Mouse (Mus musculus) thymus, postnatal 36 days (tissue): ENCODE data around the gene Ctnnd1.
"Not testable (repeated sequence)": the region's sequence is repeated elsewhere in the genome, so short reads cannot be mapped to it uniquely, and the experiment has no call there.

Experiments
- DNase-seq, 2 experiments: peaks; one replicate each; pipeline ENCODE4 v3.0.0; 2022; ENCODE audit warnings: mixed read lengths in 2 of 2

Gene Ctnnd1

DNA sequence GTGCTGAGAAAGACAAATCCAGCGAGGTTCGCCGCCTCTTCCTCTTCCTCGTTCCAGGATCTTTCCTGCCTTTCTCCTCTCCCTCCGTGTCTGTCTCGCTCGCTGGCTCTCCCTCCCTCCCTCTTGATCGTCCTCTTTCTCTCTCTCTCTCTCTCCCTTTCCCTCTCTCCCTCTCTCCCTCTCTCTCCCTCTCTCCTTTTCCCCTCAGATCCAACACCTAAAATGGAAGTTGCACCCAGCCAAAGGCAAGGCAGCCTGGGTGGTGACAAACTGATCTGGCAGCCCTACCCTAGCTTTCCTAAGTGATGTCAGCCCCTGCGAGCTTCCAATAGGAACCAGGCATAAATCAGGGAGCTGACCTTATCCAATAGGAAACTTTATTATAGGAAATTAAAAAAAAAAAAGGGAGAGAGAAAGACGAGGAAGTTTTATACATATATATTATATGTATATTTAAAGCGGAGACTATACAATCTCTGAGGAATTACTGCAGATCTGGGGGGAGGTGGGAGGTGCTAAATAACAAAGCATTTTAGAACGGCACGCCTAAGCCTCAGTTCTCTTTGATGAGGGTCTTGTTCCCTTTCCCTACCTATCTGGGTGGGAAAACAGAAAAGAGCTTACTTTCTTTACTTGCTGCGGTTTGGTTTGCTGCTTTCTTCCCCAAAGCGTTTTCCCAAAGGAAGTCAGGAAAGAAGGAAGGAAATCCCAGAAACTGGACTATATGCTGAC lies at the start of gene Ctnnd1:
TSS of gene Ctnnd1 (minus strand) at position 302 of the 732 bp plus-strand sequence.
- no peak for DNase-seq

DNA sequence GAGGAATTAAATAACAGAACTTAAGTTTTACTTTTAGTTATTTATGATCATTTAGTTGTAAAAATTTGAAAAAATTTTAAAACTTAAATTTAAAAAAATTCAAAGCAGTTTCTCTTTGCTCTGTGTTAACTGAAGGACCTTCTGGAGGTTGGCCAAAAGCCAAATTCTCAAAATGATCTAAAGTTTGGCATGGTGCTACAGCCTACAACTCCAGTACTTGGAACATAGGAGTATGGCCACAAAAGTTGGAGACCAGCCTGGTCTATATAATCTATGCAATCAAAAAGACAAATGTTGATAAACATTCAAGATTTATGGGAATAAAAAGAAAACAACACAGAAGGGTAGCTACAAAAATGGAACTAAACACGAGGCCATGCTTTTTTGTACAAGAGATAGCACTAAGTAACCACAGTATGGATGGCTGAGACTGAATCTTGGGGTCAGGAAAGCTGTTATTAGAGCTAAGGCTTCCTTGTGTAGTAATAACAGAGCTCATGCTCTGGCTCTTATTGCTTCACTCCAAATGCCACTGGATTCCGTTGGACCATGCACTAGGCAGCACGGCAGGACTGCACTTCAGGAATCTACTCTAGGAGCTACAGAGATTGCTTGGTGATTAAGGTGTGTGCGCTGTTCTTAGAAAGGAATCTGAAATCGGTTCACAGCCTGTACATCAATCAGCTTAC lies 44.6 kb upstream of the Ctnnd1 start:
- no peak for DNase-seq

DNA sequence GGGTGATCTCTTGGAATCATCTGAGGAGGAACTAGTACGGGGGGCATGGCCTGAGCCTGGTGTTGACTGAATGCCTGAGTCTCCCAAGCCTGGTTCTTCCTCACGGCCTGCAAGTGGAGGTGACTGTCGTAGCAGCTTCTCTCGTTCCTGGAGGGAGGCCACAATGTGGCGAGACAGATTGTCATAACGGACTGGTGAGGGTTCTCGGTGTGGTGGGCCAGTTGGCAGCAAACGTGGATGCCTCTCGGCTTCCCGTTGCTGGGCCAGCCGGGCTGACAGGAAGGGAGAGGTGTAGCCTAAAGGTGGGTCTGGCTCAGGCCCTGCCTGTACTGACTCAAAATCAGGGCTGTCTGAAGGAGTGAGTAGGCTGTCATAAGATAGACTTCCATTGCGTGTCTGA lies 39.5 kb upstream of the Ctnnd1 start:
- no peak for DNase-seq

DNA sequence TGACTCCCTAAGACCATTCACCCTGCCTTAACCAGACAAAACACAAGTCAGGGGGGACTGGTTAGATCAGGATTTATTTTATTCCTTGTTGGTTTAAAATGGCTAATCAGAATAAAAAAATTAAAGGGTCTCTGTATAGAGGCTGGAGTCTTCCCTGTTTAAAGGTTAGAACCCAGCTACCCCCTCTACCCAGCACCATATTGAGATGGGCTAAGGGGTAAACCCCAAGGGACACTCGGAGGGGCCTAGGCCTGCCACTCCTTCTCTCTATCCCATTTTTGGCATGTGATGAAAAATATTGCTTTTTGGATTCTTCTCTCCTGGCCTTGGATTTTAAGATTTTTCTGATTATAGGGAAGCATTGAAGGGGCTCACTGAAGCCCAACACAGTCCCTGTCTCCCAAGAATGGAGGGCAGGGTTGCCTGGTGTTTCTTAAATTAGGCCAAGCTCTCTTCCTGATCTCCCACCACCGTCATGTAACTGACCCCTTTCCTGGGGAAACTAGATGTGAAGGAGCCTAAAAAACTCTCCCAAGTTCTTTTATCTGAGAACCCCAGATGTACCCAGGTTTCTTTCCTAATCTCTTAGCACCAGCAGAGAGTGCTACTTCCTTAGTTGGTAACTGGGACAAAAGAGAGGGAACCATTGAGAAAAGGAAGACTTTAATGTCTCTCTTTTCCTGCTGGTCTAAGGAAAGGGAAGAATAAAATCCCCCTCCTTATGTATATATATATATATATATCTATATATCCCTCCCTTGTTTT lies 37.7 kb upstream of the Ctnnd1 start:
- DNase-seq, result no peak

DNA sequence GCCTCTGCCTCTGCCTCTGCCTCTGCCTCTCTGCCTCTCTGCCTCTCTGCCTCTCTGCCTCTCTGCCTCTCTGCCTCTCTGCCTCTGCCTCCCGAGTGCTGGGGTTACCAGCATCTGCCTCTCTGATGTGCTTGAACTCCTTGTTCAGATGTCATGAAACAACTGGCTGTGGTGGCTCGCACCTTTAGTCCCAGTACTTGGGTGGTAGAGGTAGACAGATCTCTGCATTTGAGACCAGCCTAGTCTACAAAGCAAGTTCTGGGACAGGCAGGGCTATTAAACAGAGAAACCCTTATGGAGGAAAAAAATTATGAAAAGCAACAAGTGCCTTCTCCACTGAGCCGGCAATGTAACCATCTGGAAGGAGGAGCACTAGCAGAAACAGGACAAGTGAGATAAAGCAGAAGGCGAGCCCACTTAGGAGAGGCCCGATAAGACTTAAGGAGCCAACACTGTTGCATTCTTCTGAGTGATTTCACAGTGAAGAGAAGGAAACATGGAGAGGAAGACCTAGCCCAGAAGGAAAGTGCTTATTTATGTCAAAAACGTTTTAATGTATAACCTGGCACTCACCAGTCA lies 32.1 kb upstream of the Ctnnd1 start:
- no peak for DNase-seq

DNA sequence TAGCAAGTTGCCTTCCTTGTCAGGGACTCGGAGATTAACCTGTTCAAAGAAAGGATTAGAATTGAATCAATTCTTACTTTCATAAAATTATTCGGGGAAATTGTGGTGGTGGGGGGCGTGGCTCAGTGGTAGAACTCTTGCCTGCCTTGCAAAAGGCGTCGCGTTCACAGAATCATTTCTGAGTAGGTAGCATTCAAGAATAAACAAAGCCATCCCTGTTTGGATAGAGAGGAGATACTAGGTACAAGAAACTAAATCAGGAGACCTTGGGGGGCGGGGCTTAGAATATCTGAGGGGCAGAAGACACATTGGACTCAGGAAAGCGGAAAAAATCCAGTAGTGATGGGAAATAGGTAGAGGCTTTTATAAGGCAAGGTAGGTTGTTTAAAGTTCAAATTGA lies 28.5 kb upstream of the Ctnnd1 start, which contains the start of gene Tmx2:
TSS of gene Tmx2 (minus strand) at position 125 of the 400 bp plus-strand sequence.
- DNase-seq, result no peak

DNA sequence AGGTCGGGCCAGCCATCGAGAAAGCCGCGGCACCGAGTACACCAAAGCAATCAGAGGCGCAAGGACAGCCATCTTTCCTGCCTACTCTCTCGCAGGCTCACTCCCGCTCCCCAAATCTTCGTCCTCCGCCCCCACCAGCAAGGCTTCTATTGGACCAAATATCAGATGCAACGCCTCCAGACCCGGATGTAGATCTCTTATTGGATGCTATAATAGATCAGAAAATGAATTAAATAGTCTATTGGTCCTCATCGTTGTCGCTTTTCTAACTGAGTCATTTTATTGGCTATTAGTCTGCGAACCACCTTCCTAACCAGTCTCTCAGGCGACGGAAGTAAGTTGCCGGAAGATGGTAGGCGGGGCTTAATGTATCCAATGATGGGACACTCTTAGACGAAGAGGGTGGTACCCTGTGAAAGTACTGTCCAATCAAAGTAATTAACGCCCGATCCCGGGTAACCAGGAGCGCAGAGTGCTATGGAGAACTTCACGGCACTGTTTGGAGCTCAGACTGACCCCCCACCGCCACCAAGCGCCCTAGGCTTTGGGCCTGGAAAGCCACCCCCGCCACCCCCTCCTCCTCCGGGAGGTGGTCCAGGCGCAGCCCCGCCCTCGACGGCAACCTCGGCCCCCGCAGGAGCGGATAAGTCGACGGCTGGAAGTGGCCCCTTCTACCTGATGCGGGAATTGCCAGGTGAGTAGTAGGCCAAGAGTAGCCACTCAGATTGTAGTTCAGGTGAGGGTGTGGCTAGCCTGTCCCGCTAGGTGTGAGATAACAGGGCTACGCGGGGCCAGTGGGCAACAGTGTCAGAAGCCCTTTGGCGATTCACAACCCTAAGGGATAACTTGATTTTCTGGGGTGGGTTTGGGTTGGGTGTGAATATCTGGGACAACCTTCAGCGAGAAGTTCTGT lies 27.7 kb upstream of the Ctnnd1 start, which contains the start of the genes Gm28635 and Med19:
TSS of gene Gm28635 (minus strand) at position 74 of the 913 bp plus-strand sequence.
TSS of gene Med19 (plus strand) at position 435 of the 913 bp plus-strand sequence.
- peak; percentile 84 to 88 for DNase-seq

DNA sequence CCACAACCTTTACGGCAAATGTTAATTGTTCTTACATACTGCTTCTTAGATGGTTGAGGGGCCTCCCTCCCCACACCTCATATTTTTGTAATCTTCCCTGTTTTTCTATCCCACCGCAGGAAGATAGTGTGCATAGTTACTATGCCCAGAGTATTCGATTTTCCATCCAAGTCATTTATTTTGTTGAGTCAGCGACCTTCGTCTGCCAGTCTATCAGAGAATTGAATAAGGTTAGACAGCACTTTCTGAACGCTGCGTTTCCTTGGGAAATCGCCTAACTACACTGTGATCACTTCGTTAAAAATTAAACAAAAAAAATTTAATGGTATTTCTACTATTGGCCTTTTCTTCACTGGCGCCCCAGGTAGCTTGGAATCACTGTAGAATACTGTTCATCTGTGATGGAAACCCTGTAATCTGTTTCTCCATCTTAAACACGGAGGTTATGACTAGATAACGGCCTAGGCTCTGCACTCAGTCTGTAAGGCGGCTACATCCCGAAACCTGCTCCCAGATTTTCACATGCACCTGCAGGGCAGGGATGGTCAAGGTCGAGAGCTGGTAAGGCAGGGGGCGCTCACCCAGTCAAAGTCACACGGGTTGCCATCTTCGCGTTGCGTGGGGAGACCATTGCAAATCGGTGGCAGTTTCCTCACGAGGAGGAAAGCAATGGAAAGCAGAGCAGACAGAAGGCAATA lies 26.9 kb upstream of the Ctnnd1 start:
- DNase-seq, result no peak

DNA sequence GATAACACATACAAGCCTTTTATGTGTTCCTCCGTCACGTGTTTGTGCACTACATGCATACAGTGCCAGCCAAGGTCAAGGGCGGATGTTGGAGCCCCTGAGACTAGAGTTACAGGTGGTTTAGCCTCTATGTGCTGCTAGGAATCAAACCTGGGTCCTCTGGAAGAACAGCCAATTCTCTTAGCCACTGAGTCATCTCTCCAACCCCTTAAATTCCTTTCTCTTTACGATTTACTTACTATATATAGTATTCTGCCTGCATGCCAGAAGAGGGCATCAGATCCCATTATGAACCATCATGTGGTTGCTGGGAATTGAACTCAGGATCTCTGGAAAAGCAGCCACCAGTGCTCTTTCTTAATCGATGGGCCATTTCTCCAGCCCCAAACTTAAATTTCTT lies 21.0 kb upstream of the Ctnnd1 start:
- not testable (repeated sequence) for DNase-seq

DNA sequence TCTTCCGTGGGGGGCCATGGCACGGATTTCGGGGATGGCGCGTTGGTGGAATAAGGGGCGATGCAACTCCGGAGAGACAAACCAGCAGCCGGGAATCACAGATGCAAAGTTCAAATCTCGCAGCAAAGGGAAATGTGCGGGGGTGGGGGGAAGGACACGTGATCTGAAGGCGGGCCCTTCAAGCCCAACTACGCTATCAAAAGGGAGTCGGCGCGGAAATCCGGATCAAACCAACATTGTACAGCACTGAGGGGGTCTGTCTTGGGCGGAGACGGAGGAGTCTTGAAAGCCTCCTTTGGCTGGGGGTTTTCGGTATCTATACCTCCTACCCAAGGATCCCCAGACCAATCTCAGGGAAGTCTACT lies 20.0 kb upstream of the Ctnnd1 start, which contains the start of gene Selenoh:
TSS of gene Selenoh (minus strand) at position 202 of the 365 bp plus-strand sequence.
- peak; percentile 84 to 89 for DNase-seq

DNA sequence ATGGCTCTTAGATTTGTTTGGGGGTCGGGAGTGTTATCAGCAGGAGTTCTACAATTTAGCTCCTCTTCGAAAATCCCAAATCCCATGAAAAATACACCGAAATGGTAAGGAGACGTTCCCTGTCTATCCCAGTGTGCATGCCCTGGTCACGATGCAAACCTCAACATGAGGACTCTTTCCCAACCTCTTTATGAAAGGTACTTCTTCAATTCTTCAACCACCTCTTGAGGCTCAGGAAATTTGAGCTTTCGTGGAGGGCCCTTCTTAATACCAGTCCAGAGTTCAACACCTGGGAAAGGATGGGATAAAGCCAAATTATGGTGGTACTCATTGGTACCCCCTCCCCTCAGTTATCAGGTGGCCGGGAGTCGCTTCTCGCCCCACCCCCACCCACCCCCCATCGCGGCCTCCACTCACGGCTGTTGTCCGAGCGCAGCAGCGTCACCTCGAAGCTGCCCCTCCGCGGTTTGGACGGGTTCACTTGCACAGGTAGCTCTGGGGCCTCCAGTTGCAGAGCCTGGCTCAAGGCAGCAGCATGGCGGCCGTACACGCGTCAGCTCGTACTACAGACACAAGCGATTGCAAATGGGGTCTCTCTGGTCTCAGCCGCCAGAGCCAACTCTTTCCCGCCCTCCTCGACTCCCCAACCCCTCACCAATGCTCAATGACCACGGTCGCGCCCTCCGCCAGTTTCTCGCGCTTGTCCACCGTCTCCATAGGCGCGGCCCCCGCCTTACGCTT lies 19.4 kb upstream of the Ctnnd1 start:
- no peak for DNase-seq

DNA sequence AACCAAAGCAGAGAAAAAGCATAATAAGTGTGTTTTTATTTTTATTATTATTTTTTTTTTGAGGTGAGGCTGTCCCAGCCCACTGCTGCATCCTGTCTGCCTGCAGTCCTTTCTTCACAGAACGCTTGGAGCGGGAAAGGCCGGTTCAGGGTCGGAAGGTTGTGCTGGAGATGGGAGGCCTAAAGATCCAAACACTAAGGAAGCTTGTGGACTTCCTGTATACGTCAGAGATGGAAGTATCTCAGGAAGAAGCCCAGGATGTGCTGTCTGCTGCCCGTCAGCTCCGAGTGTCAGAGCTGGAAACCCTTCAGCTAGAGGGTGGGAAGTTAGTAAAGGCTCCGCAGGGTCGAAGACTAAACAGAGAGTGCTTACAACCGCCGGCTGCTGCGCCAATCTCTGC lies 15.5 kb upstream of the Ctnnd1 start:
- DNase-seq, result no peak

DNA sequence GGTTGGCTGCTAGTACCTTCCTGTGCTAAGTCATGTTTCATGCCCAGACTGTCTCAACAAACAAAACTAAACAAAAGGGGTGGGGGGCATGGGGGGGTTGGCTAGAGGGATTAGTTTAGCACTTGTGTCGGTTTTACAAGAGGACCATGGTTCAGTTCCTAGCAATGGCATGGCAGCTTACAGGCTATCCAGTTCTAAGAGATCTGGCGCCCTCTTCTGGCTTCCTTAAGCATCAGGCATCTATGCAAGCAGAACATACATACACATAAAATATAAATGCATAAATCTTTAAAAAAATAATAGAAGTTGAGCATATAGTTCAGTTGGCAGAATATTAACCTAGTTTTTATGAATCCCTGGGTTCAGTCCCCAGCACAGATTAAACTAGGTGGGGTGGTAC lies 12.3 kb upstream of the Ctnnd1 start:
- DNase-seq, result peak; percentile 38 to 40

DNA sequence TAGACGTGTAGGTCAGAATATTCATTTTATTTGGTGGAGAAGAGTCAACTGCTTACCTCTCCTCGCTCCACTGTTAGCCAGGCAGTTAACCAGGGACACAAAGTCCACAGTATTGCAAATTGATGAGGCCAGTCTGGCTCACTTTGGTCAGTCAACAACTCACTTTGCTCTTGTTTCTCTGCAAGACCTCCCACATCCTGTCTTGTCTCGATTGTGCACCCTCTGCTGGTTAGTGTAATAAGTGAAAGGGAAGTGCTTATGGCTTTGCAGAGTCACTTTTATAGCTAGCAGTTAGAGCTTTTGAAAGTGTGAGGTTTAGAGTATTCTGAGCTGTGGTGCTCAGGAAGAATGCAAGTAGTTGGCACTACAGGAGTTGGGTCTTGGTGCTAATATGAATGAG lies 9.7 kb upstream of the Ctnnd1 start:
- DNase-seq, result peak in 1 of 2 experiments; percentile 25

DNA sequence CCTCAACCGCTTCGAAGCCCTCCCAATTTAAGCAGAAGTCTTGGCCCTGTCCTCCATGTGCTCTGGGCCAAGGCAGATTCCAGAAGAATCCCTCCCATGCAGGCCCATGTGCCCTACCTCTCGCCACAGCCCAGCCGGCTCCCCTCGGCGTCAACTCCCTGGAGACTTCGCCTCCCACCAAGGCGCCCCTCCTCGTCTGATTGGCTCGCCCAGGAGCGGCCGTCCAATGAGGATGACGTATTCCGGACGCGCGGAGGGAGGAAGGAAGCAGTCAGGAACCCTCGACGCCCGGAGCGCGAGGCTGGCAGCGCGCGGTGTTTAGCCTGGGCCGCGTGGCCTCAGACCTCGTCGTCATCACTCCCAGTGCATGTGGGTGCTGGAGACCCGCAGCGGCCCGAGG lies 8.2 kb upstream of the Ctnnd1 start, which contains the start of gene Btbd18:
TSS of gene Btbd18 (plus strand) at position 274 of the 400 bp plus-strand sequence.
- no peak for DNase-seq

DNA sequence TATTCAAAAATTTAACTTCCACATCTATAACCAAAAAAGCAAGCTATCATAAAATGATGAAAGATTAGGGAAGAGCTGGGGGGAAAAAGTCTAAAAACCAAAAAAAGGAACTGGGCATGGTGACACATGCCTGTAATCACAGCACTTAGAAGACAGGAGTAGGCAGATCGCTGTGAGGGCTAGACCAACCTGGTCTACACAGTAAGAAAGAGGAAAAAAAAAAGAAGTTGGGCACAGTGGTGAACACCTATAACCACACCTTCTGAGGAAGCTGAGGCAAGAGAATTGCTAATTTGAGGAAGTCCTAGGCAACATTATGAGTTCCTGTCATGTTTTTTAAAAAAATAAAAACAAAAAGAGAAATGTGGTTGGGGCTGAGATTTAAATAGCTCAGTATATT lies 5.3 kb upstream of the Ctnnd1 start:
- DNase-seq, result no peak

DNA sequence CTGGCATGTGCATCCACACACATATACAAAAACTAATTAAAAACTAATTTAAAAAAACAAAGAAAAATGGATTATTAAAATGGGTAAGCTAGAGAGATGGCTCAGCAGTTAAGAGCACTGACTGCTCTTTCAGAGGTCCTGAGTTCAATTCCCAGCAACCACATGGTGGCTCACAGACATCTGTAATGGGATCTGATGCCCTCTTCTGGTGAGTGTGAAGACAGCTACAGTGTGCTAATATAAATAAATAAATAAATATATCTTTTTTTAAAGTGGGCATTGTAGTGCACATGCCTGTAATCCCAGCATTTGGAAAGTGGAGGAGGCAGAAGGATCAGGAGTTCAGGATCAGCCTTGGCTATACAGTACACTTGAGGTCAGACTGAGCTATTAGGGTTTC lies 2.8 kb upstream of the Ctnnd1 start:
- DNase-seq, result no peak

DNA sequence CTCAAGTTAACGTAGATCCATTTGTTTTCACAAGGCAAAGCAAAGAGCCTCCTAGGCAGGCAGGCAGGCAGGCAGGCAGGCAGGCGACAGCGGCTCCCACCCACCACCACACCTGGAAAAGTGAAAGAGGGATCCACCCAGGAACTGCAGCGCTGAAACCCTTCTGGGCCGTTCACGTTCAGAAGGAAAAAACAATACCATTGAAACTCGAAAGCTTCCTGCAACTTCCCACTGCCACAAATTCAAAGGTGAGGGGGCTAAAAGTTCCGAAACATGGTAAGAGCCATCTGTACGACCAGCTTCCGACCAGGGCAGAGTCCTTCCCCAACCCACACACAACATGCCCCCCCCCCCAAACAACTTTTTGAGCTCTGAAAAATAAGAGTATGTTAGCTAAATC lies 891 bp downstream of the Ctnnd1 start:
- DNase-seq, result no peak

DNA sequence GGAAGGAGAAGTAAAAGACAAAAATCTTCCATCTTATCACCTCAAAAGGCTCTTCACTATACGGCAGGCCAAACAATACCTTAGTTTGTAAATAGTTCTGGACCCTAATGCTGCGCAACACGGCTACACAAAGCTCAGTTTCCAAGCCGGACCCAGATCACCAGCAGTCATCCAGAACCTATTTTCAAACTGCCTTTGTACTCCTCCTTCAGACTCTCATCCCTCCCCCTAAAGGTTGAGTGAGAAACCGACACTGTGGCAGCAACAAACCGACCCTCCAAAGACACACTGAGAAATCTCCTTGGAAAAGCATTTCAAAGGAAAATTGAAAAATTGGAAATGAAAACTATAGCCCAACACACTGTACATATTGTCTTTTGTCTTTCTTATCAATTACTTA lies 2.2 kb downstream of the Ctnnd1 start:
- DNase-seq, result no peak

DNA sequence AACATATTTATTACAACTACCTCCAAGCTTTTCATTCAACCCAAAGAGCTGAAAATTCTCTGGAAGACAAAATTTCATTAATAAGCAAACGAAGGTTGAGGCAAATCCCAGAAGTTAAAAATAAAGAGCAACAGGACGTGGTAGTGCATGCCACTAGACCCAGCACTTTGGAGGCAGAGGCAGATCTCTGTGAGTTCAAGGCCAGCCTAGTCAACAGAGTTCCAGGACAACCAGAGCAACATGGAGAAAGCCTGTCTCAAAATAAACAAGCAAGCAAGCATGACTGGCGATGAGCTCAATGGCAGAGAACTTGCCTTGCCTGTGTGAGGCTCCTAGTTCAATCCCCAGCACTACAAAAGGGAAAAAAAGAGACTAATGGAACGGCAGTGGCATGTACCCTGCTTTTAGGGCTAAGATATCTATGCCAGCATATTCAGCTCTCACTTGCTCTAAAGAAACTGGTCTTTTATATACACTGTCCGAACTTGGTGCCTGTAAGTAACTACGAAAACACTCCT lies 3.5 kb downstream of the Ctnnd1 start:
- no peak for DNase-seq
